Mouse (Mus musculus) embryo, embryonic 9.5 days (tissue): ENCODE results near the gene Scgb2b27.
"Not testable (repeated sequence)": the region's sequence is repeated elsewhere in the genome, so short reads cannot be mapped to it uniquely, and the experiment has no call there.

Source experiments
- DNase-seq: peaks from one replicate; pipeline ENCODE4 v3.0.0-alpha.2; 2017; ENCODE audit errors: extremely low spot score

Scgb2b27 gene

DNA sequence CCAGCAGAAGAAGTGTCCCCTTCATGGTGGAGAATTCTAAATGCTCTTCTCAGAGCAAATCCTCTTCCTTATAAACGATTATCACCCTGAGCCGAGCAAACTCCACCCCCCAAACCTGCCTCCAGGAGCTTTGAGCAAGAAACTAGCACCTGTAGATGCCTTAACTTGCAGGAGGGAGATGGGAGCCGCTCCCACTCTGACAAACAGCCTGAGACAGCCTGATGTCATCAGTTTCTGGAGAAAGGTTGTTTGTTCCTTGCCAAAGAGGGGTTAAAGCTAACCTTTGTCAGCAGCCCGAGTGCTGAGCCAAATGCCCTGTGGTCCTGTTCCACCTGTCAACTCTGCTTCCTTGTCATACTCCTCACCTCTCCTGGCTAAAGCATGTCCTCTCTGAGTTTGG, at the start of gene Scgb2b27:
Gene Scgb2b27 (minus strand): TSS at position 101 of the 400 bp plus-strand sequence.
- no peak for DNase-seq

DNA sequence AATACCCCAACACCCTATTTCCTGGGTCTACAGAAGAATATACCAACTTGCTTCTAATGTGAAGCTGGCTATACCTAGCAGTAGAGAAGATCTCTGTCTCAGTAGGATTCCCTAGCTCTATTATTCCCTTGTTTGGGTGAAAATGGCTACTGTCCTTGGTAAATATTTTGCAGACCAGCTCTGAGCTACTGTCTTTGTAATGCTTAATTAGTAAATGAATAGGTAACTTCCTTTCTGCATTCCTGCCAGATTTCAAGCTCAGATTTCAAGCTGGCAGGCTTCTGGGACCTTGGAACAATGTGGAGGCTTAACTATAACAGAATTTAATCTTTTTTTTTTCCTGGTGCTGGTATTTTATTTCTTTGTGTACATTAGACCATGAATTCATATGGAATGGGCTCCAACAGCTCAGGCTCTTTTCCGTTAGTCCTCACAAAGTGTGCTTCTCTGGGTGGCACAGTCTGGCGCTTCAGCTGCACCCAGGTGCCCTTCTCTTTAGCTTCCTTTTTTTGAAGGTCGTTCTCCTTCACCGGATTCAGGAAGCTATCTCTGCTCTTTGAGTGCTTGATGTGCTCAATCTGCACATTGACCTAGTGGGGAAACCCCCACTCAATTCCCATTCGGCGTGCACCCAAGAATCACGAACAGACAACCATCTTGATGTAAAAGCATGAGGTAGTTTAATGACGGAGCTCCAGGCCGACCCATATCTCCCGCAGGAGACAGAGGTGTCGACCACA, 22.5 kb upstream of the Scgb2b27 start:
- DNase-seq = not testable (repeated sequence)

DNA sequence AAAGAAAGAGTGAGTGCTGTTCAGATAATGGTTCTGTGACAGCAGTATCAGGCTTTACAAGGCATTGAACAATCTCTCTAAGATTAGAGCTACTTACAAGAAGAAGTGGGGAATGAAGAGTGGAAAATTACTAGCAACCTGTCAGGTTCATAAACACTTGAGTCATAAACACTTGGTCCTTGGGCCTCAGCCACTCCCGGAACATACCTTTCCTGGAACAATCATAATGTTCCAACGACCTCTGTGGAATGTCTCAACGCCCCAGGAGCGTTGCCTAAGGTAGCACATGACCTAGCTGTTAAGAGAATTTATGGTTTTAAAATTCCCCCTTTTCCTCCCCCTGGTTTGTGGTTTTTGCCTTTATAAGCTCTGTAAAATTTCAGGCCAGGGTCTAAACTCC, 20.8 kb upstream of the Scgb2b27 start:
- not testable (repeated sequence) for DNase-seq

DNA sequence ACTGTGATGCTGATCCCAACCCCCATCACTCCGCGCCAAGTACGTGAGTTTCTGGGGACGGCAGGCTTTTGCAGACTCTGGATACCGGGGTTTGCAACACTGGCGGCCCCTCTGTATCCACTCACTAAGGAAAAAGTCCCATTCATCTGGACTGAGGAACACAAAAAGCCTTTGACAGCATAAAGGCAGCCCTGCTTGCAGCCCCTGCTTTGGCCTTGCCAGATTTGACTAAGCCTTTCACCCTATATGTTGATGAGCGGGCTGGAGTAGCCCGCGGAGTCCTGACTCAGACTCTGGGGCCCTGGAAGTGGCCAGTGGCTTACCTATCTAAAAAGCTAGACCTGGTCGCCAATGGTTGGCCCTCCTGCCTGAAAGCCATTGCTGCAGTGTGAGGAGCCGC, 16.3 kb upstream of the Scgb2b27 start:
- DNase-seq = no peak

DNA sequence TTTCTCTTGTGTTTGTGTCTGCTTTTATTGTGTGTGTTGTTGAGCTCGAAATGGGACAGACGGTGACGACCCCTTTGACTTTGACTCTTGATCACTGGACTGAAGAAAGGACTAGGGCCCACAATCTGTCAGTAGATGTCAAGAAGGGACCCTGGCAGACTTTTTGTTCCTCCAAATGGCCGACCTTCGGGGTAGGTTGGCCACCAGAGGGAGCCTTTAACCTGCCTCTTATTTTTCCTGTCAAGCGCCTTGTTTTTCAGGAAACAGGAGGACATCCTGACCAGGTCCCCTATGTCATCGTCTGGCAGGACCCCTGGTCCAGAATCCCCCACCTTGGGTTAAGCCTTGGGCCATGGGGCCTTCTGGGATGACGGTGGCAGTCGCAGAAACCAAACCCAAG, 13.5 kb upstream of the Scgb2b27 start:
- DNase-seq = not testable (repeated sequence)

DNA sequence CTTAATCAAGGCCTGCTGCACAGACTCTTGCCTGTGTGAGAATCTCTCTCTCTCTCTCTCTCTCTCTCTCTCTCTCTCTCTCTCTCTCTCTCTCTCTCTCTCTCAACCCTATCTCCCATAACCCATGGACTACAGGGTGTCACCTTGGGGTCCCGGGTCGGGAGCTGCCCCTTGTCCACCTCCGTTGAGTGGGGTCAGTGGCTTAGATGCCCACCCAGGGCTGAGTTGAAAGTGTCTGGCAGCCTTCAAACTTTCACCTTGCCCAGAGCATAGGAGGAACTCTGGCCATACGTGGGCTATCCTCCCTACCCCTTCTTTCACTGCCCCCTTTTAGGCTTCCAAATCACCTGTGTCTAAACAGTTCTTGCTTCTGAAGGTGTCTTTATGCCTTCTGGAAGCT, 11.9 kb upstream of the Scgb2b27 start:
- no peak for DNase-seq

DNA sequence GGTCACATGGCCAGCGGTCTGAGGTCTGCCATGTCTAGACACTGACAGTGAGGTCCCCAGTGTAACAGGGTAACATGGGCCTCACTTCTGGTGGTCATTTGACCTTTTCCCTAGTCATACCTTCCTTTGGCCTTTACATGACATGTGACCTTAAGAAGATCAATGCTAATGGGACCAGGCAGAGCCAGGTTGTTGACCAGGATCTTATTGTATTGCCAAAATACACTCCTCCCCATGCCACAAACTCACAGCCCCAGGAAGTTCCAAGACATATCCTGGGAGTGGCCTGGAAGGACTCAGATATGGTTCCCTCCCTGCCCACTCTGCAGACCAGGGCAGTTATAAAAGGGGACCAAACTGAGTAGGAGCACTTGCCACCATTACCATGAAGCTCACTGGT, 7.4 kb upstream of the Scgb2b27 start, which contains the start of gene Scgb1b27:
Gene Scgb1b27 (plus strand): TSS at position 301 of the 400 bp plus-strand sequence.
- DNase-seq = not testable (repeated sequence)

DNA sequence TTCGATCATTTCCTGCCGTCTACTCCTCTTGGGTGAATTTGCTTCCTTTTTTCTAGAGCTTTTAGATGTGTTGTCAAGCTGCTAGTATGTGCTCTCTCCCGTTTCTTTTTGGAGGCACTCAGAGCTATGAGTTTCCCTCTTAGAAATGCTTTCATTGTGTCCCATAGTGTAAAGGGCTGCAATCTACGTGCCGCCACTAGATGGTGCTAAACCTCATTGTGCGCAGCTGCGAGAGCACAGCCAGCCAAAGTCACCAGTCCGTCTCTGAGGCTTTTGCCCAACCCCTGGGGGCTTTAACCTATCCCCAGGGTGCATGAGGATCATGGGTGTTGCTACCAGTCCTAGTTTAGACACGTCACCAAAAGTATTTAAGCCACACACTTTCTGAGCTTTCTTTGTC, 31.5 kb downstream of the Scgb2b27 start:
- not testable (repeated sequence) for DNase-seq
